Mouse (Mus musculus): Measurements from ENCODE around the gene Tsr2. TPM values are rescaled to one million over a fixed set of nuclear protein-coding genes. Genes with fewer than 3 reads are reported as not detected.

The Tsr2 gene
- polyA plus RNA-seq, 1 experiment from 2014 or later: 26.6 TPM

DNA sequence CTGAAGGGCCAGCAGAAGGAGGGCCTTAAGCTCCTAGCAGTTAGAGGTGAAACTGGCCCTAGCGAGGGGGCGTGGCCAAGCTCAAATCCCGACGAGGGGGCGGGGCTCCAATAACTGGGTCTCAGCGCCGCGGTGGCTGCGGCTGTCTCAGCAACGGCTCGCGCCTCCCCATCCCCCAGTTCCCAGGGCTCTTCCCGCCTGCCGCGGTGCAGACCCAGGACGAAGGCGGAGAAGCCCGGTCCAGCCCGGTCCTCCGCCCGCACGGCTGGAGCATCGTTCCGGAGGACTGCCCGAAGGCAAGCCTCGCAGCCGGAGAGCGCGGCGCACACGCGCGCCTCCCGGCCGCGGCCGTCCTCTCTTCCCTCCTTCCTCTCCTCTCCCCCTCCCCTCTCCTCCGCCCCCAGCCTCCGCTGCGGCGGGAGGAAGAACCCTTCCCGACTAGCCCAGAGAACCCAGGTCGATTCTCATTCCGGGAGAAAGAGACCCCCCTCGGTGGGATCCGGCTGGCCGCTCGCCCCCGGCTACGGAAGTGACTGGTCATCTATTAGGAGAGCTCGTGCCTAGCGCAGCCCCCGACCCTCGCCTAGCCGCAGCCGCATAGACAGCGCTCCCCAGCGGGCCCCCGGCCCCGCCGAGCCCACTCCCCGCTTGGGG is 49.4 kb downstream of the Tsr2 start:
- DNase-seq (ENCODE audit: low spot score): peak; percentile 20

DNA sequence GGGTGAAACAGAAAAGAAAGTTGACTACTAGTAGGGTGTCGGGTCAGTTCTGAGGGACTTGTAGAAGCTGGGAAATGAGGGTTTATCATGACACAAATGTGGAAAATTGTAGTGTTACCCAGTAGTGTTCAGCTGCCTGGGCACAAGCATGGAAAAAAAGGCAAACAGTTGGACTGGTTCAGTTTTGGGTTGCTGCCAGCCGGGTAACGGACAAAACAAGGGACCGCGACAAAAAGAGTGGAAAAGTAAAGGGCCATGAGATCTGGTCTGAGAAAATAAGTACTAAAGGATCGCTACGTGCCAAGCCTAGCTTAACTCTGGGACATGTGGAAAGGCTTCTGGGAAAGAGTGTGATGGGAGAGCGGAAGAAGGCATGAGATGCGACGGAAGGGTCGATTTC is 50.0 kb downstream of the Tsr2 start:
- no peak for DNase-seq (ENCODE audit: low spot score)

DNA sequence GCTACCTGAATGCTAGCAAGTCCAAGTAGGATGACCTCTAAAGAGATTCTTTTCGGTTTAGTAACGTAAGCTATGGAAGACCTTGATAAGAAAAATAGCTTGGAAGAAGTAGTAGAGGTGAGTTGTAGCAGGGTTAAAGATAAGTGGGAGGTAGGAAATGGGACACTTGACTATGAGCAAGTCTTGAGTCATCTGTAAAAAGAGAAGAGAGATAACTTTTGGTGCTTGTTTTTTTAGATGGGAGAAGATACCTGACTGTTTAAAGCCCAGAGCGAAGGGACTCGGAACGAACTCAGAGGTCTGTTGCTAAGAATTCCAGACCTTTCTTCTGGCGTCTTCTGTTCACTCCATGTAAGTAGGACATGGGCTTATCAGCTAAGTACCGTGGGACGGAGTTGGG is 50.5 kb downstream of the Tsr2 start, which contains the start of gene Fgd1:
Fgd1 (plus strand) TSS at position 301 of the 400 bp plus-strand sequence.
- no peak for DNase-seq (ENCODE audit: low spot score)

DNA sequence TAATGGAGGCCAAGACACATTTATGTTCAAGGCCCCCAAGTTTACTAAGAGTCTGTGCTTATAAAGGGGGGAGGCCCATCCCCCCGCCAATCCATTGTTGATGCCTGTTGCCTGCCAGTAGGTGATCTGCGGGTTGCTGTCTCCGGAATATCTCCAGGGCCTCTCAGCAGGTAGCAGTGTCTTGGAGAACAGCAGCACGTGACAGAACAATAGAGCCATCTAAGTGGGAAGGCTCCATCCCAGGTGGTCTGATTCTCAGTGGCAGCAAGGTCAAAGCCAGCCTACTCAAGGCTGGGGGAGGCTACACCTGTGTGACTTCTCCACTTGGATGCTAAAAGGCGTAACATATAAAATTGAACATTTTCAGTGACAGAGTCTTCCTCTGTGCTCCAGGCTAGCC is 55.1 kb downstream of the Tsr2 start:
- DNase-seq (ENCODE audit: low spot score): no peak

Other genes with a start within 250 kb of the Tsr2 start
- gene Gnl3l, start 79.2 kb downstream of the Tsr2 start, polyA plus RNA-seq (2015; fragmentation: Nextera tagmentation; extraction: Ambion mirVana): 23.8 and 25.4 TPM in 2 replicates
- 1.1 and 2.0 TPM in 2 replicates for gene Fgd1, start 50.4 kb downstream of the Tsr2 start, polyA plus RNA-seq (2015; fragmentation: Nextera tagmentation; extraction: Ambion mirVana)
- 0.21 and 0.38 TPM in 2 replicates for gene Wnk3, start 101.5 kb upstream of the Tsr2 start, polyA plus RNA-seq (2015; fragmentation: Nextera tagmentation; extraction: Ambion mirVana)
- gene Fam120c, start 247.6 kb upstream of the Tsr2 start, polyA plus RNA-seq (2015; fragmentation: Nextera tagmentation; extraction: Ambion mirVana): 1.9 and 2.3 TPM in 2 replicates